In genomic region chr10:42101096-42101495, GRCm38 (mm10) we compare ENCODE assay signal across 21 mouse cellular contexts.
DNase-seq lines count a peak whose midpoint lies in the region; ATAC-seq and TF ChIP-seq lines count a peak whose summit lies in the region.
"Had no signal": no experiment of that assay in that cellular context is flagged by ENCODE, and none has a peak within 500 bp of the region (broad histone marks: within the 10 kb centered on the region; RNA-seq: fewer than 3 reads in every experiment).

No protein-coding gene starts in this region.

- H3K9me3 ChIP-seq in lung, postnatal 0 days (ENCODE audit: low read length) = peaks cover 3% of the 10 kb centered on the region; the same call in 1 of the 2 replicates
- H3K9me3 ChIP-seq: forebrain, embryonic 15.5 days; hindbrain, embryonic 15.5 days had no signal

- no peak for DNase-seq in gastrocnemius, adult 2 months
- DNase-seq in gastrocnemius, adult 8-10 months (ENCODE audit: low spot score in 2 of 2) = no peak
- no peak for DNase-seq in lung, postnatal 0 days (ENCODE audit: low spot score)
- DNase-seq in lung, postnatal 4 days = no peak
- DNase-seq in NIH3T3 (ENCODE audit: low read depth) = peak; percentile 53
- DNase-seq in urinary bladder, postnatal 36 days (ENCODE audit: low spot score in 2 of 2) = no peak
- DNase-seq in frontal cortex, adult 2 months (ENCODE audit: extremely low spot score in 1 of 2, low spot score in 1 of 2) = no peak
- DNase-seq: adrenal gland, postnatal 10 days; adrenal gland, postnatal 36 days; cerebellum, adult 18-20 months; cerebellum, adult 9-10 months; cerebellum, postnatal 14 days; gastrocnemius, postnatal 25 days; heart, adult 18-20 months; kidney, adult 9 months had no signal

- peak; percentile 14; the same call in 1 of the 2 replicates for ATAC-seq in lung, postnatal 0 days
- ATAC-seq: activated CD4-positive, CD25-positive, alpha-beta regulatory T cell, adult 4 months; forebrain, embryonic 15.5 days; intestine, postnatal 0 days had no signal

- 65% methylated on average over 6 of the region's 6 CpGs for WGBS in lung, postnatal 0 days

- H3K4me3 ChIP-seq in gastrocnemius, adult 2 months = no peak overlapping the region
- no peak overlapping the region for H3K4me3 ChIP-seq in lung, postnatal 0 days (ENCODE audit: low read depth, low read length)
- H3K4me3 ChIP-seq in myocyte = no peak overlapping the region
- H3K4me3 ChIP-seq: forebrain, embryonic 15.5 days; hindbrain, embryonic 12.5 days; hindbrain, embryonic 15.5 days had no signal

- no peak for TF ChIP-seq POLR2A in myocyte (IDR thresholded peaks at IDR 0.05; ENCODE audit: insufficient read length, low read depth)

- H3ac ChIP-seq in myocyte (ENCODE audit: control insufficient read depth, insufficient read length) = no peak overlapping the region

- no peaks in the 10 kb centered on the region for H3K79me2 ChIP-seq in myocyte (ENCODE audit: control insufficient read depth, insufficient read depth)

- intact Hi-C loops in gastrocnemius, adult 2 months (cut with DNase I) = loop anchor here (5.0 kb wide), 1 partner anchor 91 kb away; no protein-coding TSS in a partner anchor

- H3K9ac ChIP-seq in lung, postnatal 0 days (replicated peaks; ENCODE audit: low read depth) = no peak overlapping the region
- H3K9ac ChIP-seq: forebrain, embryonic 15.5 days; hindbrain, embryonic 12.5 days; hindbrain, embryonic 15.5 days had no signal

- no peak for TF ChIP-seq CTCF in gastrocnemius, adult 2 months (IDR thresholded peaks at IDR 0.05)
- TF ChIP-seq CTCF in lung, postnatal 0 days (IDR thresholded peaks at IDR 0.05) = no peak

- TF ChIP-seq EP300 in lung, postnatal 0 days (IDR thresholded peaks at IDR 0.05) = no peak

- no peaks in the 10 kb centered on the region for H3K36me3 ChIP-seq in lung, postnatal 0 days (ENCODE audit: insufficient read depth, low read length)
- no peaks in the 10 kb centered on the region for H3K36me3 ChIP-seq in myocyte (ENCODE audit: control insufficient read depth, insufficient read depth)
- H3K36me3 ChIP-seq: forebrain, embryonic 15.5 days; hindbrain, embryonic 12.5 days; hindbrain, embryonic 15.5 days had no signal

- H3K4me1 ChIP-seq in lung, postnatal 0 days (ENCODE audit: insufficient read depth, low read depth, low read length) = no peaks in the 10 kb centered on the region
- H3K4me1 ChIP-seq: forebrain, embryonic 15.5 days; hindbrain, embryonic 12.5 days; hindbrain, embryonic 15.5 days had no signal

- H3K27ac ChIP-seq in gastrocnemius, adult 2 months = peak overlapping the region; percentile 59
- H3K27ac ChIP-seq in lung, postnatal 0 days (ENCODE audit: low read length) = no peak overlapping the region
- H3K27ac ChIP-seq: forebrain, embryonic 15.5 days; hindbrain, embryonic 12.5 days; hindbrain, embryonic 15.5 days had no signal

- no peaks in the 10 kb centered on the region for H3K27me3 ChIP-seq in lung, postnatal 0 days (replicated peaks; ENCODE audit: insufficient read depth, low read length)
- H3K27me3 ChIP-seq in myocyte (ENCODE audit: control insufficient read depth, insufficient read depth, insufficient read length) = no peaks in the 10 kb centered on the region
- H3K27me3 ChIP-seq: forebrain, embryonic 15.5 days; hindbrain, embryonic 12.5 days; hindbrain, embryonic 15.5 days had no signal

- H3K4me2 ChIP-seq in lung, postnatal 0 days (replicated peaks; ENCODE audit: low read depth, low read length) = no peak overlapping the region
- H3K4me2 ChIP-seq in myocyte (ENCODE audit: low read depth) = peak overlapping the region; percentile 49
- H3K4me2 ChIP-seq: forebrain, embryonic 15.5 days; hindbrain, embryonic 12.5 days; hindbrain, embryonic 15.5 days had no signal

TF ChIP-seq in myocyte, 11 proteins besides CTCF, POLR2A, EP300 and RAD21:
- TF ChIP-seq SRF (IDR thresholded peaks at IDR 0.05; ENCODE audit: control insufficient read depth, insufficient read length, low read depth) = no peak
- TF ChIP-seq MYOD1 (IDR thresholded peaks at IDR 0.05; ENCODE audit: control insufficient read depth in 1 of 3, insufficient read length in 2 of 3, low read depth in 2 of 3) = peak; percentile 34 to 72 (median 61)
- no peak for TF ChIP-seq TCF3 (IDR thresholded peaks at IDR 0.05; ENCODE audit: insufficient read length, low read depth)
- TF ChIP-seq USF1 (IDR thresholded peaks at IDR 0.05; ENCODE audit: low read depth) = no peak
- peak in 2 of 3 experiments; percentile 6 to 44 for TF ChIP-seq MYOG (IDR thresholded peaks at IDR 0.05; ENCODE audit: control insufficient read depth in 1 of 3, insufficient read depth in 1 of 3, insufficient read length in 2 of 3, low read depth in 2 of 3)
- TF ChIP-seq E2F4 (IDR thresholded peaks at IDR 0.05; ENCODE audit: insufficient read depth) = no peak
- TF ChIP-seq MAX (IDR thresholded peaks at IDR 0.05; ENCODE audit: low read depth) = no peak
- TF ChIP-seq REST (IDR thresholded peaks at IDR 0.05; ENCODE audit: insufficient read depth, insufficient read length) = no peak
- no peak for TF ChIP-seq TCF12 (IDR thresholded peaks at IDR 0.05; ENCODE audit: insufficient read depth, poor library complexity, severe bottlenecking)
- TF ChIP-seq POLR2AphosphoS2 (IDR thresholded peaks at IDR 0.05; ENCODE audit: insufficient read length, low read depth) = no peak
